Mouse (Mus musculus) liver, adult 2 months (tissue): ENCODE data around the gene Uqcc1.

ENCODE experiments used
- CTCF ChIP-seq: fragments of 200-500 bp; IDR thresholded peaks from 2 replicates; pipeline ENCODE4 v1.5.1; 2011; ENCODE audit warnings: low read depth, low read length, control low read depth
- POLR2A ChIP-seq: fragments of 200-500 bp; IDR thresholded peaks from 2 replicates; pipeline ENCODE4 v1.6.1; 2011; ENCODE audit warnings: low read length, control low read depth; ENCODE audit not compliant: insufficient read depth; ENCODE audit errors: extremely low read depth

GRCm38 (mm10) chr2:155946499-155946898 lies 16.4 kb upstream of the Uqcc1 start:
- TF ChIP-seq CTCF = no peak
- TF ChIP-seq POLR2A = no peak
